Mouse (Mus musculus) kidney, postnatal 36 days (tissue): ENCODE measurements around the gene Tspan4.
A peak's percentile ranks its signal among the peaks of the same experiment; 100 is the strongest.

Experiments used
- DNase-seq, 2 experiments: peaks; one replicate each; pipeline ENCODE4 v3.0.0; 2021 to 2022; ENCODE audit warnings: mixed read lengths in 2 of 2

Gene Tspan4

DNA sequence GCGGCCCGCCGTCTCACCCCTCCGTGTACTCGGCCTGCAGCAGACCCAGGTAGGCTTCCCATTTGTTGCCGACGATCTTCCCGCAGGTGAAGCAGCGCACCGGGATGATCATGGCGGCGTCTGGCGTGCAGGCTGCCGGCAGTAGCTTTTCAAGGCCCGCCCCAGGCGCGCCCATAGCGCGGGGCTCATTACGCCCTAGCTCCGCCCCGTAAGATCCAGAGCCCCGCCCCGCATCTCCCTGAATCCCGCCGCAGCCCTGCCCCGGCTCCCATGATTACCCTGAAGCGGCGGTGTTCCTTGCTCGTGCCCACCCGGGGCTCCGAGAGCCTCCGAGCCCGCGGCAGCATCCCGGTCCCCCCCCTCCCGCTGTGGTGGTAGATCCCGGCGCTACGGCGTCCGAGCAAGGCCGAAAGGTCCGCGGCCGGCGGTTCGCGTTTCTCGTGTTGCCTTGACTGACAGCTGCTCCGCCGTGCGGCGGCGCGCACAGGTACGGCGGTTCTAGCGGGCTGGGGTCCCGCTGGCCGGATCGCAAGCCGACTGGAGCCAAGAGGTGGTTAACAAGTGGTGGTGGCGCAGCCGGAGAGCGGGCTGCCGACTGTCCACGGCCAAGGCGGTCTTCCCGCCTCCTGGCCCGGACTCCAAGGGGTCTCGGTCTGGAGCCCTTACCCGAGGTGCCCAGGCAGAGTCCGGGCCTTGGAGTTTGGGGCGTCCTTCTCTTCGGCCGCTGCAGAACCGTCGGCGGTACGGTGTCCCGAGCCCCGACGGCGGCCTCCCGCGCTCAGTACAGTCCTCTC is at the start of gene Tspan4, which contains the start of gene Polr2l:
Gene Tspan4 (plus strand): TSS at position 230 of the 794 bp plus-strand sequence.
Gene Polr2l (minus strand): TSS at position 122 of the 794 bp plus-strand sequence.
- DNase-seq, result peak; percentile 88 to 93

DNA sequence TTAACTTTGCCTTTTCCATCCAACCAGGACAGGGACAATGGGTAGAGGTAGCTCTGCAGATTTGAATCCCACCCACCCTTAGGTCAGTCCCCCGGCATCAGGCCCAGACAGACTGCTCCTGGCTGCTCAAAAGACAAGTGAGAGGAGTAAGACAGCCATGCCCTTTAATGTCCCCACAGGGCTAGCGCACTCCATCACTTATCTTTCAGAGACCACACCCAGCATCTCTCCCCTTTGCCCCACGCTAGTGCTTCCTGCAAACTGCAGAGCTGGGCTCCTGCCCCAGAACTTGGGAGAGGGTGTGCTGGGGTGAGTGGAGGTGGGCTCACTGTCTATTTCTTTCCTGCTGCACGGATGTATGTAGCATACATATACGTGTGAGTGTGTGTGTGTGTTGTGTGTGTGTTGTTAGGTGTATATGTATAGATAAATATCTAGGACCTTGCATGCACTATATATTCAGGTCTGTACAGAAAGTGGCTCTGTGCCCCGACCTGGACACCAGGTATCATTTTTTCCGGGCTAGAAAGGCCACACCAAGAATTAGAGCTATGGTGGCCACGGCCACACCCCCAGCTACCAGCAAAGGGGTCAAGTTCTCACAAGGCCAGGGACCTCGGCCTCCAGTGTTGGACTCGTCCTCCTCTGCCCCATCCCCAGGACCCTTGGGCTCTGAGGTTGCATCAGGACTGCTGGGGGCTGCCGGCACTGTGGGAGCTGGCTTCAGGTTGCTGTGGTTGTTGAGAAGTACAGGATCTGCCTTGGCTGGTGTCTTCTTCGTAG is 47.9 kb upstream of the Tspan4 start:
- no peak for DNase-seq

DNA sequence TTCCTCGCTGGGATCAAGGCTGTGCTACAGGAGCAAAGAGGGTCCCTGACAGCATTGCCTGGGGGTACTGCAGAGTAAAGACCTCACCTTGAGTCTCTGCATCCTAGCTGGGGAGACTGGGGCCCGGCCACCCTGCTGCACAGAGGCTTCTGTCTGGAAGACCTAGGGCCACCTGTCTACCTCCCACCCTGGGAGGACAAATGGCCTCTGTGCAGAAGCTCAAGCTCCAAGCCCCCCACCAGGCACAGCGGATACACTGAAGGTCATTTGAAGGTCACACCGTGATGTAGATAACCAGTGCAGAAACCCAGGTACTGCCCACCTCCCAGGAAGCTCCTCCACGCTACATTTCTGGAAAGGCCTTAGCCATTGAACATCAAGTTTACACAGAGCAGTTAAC is 46.3 kb upstream of the Tspan4 start:
- DNase-seq, result no peak

DNA sequence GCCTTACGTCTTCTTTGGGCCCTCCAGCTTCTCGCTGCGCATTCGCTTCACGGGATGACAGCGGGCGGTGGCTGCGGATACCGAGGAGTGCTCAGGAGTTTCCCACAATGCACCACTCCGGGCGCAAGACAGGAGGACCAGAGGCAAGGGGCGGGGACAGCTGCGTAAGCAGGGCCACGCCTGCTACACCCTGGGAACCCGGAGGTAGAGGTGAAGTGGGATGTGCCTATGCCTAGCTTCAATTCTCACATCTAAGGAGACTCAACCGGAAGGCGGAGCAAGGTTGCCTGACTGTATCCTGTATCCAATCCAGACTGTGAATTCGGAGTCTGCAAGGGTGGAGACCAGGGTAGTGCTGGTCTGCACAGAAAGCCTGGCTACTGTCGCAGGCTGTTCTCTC is 45.7 kb upstream of the Tspan4 start, which contains the start of gene Cend1:
Gene Cend1 (minus strand): TSS at position 182 of the 400 bp plus-strand sequence.
- peak; percentile 61 to 76 for DNase-seq

DNA sequence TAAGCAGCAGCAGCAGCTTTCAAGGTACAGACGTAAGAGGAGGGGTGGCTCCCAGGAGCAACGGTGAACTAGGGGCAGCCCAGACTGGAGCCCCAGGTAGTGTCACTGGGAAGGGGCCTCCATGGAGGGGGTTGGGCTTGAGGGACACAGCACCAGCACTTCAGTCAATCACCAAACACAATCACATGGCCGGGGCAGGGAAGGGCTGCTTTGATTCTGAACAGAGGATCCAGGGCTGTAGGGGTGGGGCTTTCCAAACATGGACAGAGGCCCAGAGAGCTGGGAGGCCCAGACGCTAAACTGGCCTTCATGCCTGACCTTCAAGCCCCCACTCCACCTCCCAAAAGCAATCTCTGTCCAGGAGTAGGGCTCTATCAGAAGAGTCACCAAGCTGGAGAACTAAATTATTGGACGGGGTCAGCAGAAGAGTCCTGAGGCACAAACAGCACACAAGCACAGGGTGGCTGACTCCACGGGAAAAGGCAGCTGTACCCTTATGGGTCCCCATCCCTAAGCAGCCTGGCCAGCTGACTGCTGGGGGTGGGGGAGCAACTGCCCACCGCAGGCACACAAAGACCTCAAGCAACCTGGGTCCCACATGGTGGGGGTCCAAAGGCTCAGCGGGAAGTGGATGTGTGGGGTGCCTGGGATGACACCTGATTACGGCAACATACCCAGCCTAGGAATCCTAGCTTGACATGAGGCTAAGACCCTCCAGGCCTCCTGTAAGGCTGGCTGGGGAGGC is 45.0 kb upstream of the Tspan4 start:
- no peak for DNase-seq

DNA sequence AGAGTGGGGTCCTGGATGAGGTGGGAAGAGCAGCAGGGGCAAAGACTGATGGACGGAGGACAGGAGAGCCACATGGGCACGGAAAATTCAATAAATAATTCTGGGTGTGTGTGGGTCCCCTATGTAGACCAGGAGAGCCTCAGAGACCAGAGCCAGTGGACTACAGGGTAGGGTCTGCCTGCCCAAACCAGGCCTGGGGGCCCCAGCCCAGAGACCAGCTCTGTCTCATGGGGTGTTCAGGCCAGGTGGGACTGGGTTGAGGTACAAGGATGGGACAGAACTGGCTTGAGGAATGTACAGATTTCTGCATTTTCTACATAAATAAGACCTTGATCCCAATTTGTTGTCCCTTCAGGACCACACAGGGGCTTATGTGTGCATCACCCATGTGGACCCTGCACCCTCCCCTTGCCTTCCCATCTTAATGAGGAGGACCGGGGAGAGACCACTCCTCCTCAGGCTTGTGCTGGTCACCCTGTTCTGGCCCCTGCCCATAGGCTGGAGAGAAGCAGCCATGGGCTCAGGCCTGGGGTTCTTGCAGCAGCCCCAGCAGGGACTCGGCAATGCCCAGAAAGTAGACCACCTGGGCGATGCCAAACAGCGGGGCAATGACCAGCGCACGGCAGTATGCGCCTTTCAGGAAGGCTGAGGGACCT is 44.3 kb upstream of the Tspan4 start:
- DNase-seq, result no peak

- DNase-seq, result no peak
Measured at GRCm38 (mm10) chr7:141431434-141432185, 43.4 kb upstream of the Tspan4 start.

DNA sequence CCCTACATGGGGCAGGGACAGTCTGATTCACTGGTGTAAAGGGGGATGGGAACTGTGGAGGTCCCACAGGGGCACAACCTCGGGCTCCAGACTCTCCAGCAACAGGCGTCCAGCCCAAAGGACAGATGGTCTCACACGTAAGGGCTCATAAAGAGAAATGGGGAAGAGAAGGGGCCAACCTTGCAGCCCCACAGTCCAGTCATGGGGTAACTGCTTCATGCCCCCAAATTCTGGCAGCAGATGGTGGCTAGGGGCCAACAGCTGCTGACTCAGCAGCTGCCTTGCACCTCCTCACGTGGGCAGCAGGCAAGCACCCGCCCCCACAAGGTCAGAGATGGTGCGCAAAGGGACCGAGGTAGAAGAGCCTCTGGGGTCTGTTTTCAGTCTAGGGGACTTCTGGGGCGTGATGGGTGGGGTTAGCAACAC is 42.8 kb upstream of the Tspan4 start:
- peak; percentile 71 to 73 for DNase-seq

- DNase-seq, result peak; percentile 80 to 87
Measured at GRCm38 (mm10) chr7:141432741-141433516, 42.1 kb upstream of the Tspan4 start.

DNA sequence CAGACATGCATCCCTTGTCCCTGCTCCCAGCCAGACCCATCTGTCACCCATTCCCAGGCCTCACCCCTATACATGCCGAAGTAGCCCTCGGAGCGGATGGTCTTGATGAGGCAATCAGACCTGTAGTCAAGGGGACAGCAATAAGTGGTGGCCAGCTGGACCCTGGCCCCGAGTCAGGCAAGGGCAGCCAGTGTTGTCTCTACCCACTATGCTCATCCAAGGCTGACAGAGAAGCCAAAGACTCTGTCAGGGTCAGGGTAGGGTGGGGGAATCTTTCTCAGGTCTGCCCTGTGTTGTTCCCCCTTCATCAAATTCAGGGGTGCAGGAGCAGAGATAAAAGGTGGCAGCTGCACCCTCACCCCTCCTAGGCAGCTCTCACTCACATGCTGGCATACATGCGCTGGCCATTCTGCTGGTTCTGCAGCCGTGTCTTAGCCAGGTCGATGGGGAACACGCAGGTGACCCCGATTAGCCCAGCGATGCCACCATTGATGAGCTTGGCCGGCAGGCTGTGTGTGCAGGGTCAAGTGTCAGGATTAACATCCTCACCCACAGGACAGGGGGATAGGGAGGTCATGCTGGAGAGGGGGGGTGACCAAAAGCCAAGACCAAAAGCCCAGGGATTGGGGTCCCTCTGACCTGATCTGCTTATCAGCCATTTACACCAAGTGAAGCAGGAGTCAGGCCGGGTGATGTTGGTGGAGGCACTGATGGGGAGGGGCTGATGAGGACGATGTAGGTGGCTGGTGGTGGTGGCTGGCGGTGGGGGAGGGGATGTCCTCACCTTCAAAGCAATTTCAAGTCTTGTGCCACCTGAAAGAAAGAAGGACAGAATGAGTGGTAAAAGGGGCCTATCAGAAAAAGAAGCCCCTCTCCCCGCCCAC is 41.3 kb upstream of the Tspan4 start:
- no peak for DNase-seq

GRCm38 (mm10) chr7:141434464-141434863 is 40.6 kb upstream of the Tspan4 start:
- DNase-seq, result peak; percentile 56 to 59

DNA sequence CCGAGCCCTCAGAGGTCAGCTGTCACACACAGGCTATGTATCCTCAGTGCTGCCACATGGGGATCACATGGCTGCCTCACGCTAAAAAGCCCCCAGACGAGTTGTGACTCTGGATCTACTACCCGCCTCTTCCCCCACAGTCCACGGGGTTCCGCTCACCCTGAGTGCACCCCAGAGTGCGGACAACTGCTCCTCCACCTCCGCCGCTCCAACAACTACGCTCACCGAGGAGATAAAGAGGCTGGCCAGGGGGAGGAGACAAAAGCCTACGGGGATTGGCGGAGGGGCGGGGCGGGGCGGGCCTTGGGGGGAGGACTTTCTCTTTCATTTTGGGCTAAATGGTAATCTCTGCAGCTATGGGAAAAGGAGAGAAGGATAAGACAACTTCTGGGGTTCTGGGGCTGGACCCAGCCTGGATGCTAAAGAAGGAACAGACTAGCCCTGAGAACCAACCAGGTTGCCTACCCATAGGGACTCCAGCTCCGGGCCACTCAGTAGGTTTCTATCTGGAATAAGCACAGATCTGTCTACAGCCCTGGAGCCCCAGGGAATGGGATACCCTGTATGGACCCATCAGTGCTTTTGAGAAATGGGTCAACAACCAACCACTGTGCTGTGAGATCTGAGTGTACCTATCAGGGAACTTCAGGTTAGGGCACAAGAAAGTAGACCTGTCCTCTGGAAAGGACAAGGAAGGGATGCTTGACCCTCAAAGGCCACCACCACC is 39.7 kb upstream of the Tspan4 start:
- DNase-seq, result peak; percentile 65 to 76

DNA sequence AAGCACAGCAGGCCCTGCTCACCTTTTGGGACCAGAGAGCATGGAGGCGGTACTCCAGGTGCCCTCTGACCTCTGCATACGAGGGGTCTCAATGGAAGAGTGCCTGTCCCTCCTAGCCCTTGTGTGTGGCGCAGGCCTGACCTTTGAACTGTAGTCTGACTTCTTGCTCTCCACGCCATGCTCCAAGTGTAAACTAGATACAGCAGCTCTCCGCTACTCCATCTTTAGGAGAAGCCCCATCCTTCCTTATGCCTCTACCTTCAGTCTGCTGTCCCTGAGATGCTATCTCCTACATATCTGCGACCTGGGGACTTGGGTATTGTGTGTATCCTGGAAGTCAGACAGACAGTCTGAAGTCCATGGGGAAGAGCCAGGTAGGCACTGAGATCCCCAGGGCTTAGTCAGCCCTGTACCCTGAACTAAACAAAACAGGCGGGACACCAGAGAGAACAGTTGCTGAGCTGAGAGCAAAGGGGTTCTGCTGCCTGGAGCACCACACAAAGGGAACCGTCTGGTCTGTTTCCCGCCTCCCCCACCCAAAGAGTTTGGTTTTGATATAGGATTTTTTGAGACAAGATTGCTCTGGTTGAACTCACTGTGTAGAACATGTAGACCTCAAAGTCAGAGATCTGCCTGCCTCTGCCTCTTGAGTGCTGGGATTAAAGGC is 39.1 kb upstream of the Tspan4 start:
- DNase-seq, result peak in 1 of 2 experiments; percentile 47

DNA sequence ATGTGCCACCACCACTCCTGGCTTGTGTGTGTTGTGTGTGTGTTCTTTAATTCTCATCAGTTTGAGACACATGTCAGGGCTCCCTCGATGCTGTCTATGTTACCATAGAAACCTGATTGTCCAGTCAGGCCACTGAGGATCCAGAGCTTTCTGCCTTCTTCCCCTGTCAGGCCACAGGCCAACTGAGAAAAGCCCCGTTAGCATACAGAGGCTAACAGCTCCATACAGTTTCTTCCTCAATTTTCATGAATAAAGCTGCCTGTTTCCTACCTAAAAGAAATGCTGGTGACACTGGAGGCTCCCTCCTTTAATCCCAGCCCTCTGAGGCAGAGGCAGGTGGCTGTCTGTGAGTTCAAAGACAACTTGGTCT is 38.5 kb upstream of the Tspan4 start:
- DNase-seq, result no peak

DNA sequence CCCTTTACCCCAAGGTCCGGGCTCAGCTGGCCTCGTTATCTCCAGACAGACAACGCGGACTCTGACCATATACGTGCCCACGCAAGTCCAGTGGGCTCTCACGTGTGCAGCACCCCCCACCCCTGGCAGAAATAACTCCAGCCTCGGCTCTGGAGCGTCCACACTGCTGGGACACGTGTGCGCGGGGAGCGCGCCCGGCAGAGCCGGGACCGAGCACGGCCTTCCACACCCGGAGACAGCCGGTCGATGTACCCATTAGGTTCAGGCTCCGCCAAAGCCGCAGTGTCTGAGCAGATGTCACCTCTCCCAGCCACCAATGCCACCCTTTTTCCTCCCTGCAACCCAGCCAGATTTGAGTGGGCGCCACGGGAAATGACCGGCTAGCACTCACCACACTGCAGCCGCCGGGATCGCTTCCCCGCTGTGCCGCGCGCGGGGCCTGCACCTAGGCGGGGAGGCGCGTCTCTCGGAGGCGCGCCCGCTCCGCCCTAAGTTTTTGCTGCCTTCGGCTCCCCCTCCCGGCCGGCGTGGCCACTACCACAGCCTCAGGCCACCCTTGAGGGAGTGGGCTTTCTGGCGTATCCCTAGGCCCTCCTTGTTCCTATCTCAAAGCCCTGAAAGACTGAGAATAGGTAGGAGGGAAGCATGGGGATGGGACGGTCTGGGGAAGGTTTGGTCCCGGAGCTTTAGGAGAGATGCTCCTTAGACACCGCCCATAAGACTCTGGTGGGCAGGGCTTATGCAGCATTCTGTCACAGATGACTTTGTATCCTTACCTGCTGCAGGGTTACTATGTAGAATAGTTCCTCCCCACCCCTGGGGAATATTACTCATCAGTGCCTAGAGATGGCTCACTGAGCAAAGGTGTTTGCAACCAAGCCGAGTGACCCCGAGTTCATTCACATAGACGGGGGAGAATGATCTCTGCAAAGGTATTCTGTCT is 37.6 kb upstream of the Tspan4 start, which contains the start of gene Slc25a22:
Gene Slc25a22 (minus strand): TSS at position 715 of the 943 bp plus-strand sequence.
- peak; percentile 81 to 91 for DNase-seq

DNA sequence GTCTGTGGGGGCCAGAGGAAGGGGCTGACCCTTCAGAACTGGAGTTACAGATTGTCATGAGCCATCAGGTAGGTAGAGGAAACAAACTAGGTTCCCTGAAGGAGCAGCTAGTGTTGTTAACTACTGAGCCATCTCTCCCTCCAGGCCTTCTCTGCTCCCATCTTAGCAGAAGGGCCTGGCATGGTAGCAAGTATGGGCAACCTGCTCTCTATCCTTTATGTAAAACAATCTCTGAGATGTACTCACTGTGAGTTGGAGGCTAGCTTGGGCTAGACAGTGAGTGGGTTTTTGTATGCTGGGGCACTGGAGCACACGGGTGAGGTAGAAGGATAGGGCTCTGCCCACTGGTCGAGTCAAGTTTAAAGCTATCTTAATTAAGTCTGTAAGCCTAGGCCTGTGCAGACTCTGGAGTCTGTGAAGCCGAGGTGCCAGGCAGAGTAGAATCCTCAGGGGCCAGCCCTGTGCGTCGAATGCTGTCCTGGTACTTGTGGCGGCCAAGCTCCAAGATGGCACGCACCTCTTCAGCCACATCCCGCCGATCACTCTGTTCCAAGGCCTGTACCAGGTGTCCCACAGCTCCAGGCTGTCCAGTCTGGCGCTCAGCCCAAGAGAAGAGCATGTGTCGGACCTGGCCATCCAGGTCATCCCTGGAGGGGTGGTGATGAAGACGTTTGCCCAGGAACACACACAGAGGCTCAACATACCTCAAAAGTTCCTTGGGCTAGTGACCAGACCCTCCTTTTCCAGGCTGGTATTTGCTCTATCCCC is 36.7 kb upstream of the Tspan4 start:
- DNase-seq, result no peak
